Mouse (Mus musculus) Patski (cell line): ENCODE measurements around the gene Ism2. TPM values are rescaled to one million over a fixed set of nuclear protein-coding genes. Genes with fewer than 3 reads are reported as not detected.
A peak's percentile ranks its signal among the peaks of the same experiment; 100 is the strongest.

Experiments
- ATAC-seq: fragments of 100-300 bp; one replicate; pipeline ENCODE4 v1.8.0; 2021
- CTCF ChIA-PET: fragments of 350-600 bp; sonication (Branson Sonifier 250); formaldehyde crosslinking; loops from one replicate; lab custom pipeline; 2022; ENCODE audit warnings: inconsistent platforms; lab: Charles Lee
- POLR2A ChIA-PET: fragments of 350-600 bp; sonication (Branson Sonifier 250); formaldehyde crosslinking; loops from one replicate; lab custom pipeline; 2022; ENCODE audit warnings: antibody characterized with exemption, inconsistent platforms; lab: Charles Lee
- DNase-seq: peaks from one replicate; pipeline ENCODE4 v3.0.0-alpha.2; 2011; ENCODE audit warnings: low read depth, low spot score
- H3K27me3 ChIP-seq: fragments of 371-371 bp; one replicate; pipeline ENCODE4 v1.5.1; 2021
- CTCF ChIP-seq: fragments of 100-300 bp; IDR thresholded peaks from one replicate; pipeline ENCODE4 v1.5.1; 2021
- in situ Hi-C: fragments of 300-500 bp; cut with MboI; formaldehyde crosslinking; loops from 3 replicates; pipeline ENCODE4 v1.11.1; 2018; ENCODE audit warnings: low pct_unique_long_range_greater_than_20kb, mixed read lengths
- polyA plus RNA-seq: library from polyadenylated mRNA; unstranded; gene quantifications from one replicate; pipeline ENCODE4 v1.2.3, GENCODE M21; 2021

Ism2 gene
- 0.27 TPM for polyA plus RNA-seq

DNA sequence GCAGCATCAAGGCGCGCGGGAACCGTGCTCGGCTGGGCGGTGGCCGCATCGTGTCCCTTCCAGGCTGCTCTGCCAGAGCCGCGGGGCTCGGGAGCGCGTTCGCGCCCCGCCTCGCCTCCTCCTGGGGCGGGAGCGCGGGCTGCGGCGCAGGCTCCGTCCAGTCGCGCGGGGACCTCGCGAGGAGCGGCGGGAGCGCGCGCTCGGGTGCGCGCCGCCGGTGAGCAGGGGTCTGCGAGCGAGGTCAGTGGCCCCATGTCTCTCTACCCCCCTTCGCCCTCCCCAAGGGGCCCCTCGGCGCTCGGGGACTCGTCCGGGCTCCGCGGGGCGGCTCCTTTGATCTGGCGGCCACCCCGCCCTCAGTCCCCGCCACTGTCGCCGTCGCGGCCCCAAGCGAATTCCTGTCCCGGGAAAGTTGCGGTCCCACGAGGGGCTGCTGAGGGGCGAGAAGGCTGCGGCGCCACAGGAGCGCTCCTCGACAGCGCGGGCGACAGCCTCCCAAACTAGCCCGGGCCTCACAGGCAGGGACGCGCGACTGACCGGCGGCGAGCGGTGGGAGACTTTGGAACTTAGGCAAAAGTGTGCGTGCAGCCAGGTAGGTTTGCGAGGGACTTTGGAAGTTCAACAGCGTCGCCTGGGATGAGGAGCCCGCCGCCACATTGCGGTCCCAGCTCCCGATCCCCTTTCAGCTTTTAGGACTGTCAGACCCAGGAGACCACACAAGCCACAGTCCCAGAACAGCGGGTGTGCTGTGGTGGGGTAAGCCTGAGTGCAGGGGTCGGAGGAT lies at the start of gene Ism2:
Gene Ism2 (minus strand): TSS at position 49 of the 784 bp plus-strand sequence.
- ChIA-PET CTCF (no interaction called here), POLR2A (no interaction called here)
- peak; percentile 56 for ATAC-seq
- DNase-seq: no peak
- peaks cover 4% of the 10 kb centered on the region for H3K27me3 ChIP-seq
- in situ Hi-C loops: no loop called here
- TF ChIP-seq CTCF: no peak

DNA sequence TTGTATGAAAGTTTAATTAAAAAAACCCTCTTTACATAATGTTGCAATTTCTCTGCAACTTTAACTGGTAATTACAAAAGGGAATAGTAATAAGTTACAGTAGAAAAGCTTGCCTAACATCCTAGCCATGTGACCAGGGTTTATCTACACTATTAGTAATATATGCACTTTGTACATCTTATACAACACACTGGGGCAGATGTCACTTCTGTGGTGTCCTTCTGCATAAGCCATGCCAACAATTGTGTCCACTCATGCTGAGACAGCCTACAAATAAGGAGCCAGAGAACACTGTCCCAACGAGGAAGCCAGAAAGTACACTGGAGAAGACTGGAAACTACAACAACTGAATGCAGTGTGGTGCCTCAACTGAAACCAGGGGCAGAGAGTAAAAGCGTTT lies 48.5 kb upstream of the Ism2 start:
- TF ChIP-seq CTCF: no peak
- CTCF ChIA-PET: interaction anchor here (1.2 kb wide), 2 partner anchors 17 to 63 kb away, joined by 3 read pairs; no protein-coding TSS in a partner anchor
- POLR2A ChIA-PET: no interaction called here
- no peak for DNase-seq
- in situ Hi-C loops: no loop called here
- ATAC-seq: no peak
- H3K27me3 ChIP-seq: no peaks in the 10 kb centered on the region

DNA sequence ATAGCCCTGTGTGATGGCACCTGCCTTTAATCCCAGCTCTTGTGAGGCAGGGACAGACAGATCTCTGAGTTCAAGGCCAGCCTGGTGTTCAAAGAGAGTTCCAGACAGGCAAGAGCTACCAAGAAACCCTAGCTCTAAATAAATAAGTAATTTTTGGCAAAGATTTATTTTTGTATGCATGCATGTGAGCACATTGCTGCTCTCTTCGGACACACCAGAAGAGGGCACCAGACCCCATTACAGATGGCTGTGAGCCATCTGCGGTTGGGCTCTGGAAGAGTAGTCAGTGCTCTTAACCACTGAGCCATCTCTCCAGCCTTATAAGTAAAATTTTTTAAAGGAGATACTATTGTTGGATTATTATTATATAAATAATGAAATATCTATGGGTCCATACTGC lies 48.0 kb upstream of the Ism2 start:
- in situ Hi-C loops: no loop called here
- peak; percentile 53 for TF ChIP-seq CTCF
- CTCF ChIA-PET: interaction anchor here (0.7 to 1.5 kb wide), 4 partner anchors 18 to 64 kb away, joined by 3 read pairs; no protein-coding TSS in a partner anchor
- DNase-seq: no peak
- POLR2A ChIA-PET: no interaction called here
- no peak for ATAC-seq
- no peaks in the 10 kb centered on the region for H3K27me3 ChIP-seq

- ATAC-seq (no peak), DNase-seq (no peak)
- ChIA-PET CTCF (interaction anchor here (1.2 kb wide), 1 partner anchor 9 kb away, joined by 4 read pairs; no protein-coding TSS in a partner anchor), POLR2A (interaction anchor here (0.6 kb wide), 1 partner anchor 76 kb away, joined by 3 read pairs; no protein-coding TSS in a partner anchor)
- in situ Hi-C loops: no loop called here
- no peaks in the 10 kb centered on the region for H3K27me3 ChIP-seq
- no peak for TF ChIP-seq CTCF
Observed at GRCm38 (mm10) chr12:87343084-87343605, 43.6 kb upstream of the Ism2 start.

- ATAC-seq (no peak), DNase-seq (no peak)
- ChIA-PET CTCF (no interaction called here), POLR2A (no interaction called here)
- H3K27me3 ChIP-seq: no peaks in the 10 kb centered on the region
- in situ Hi-C loops: no loop called here
- no peak for TF ChIP-seq CTCF
Observed at GRCm38 (mm10) chr12:87338082-87338481, 38.6 kb upstream of the Ism2 start.

DNA sequence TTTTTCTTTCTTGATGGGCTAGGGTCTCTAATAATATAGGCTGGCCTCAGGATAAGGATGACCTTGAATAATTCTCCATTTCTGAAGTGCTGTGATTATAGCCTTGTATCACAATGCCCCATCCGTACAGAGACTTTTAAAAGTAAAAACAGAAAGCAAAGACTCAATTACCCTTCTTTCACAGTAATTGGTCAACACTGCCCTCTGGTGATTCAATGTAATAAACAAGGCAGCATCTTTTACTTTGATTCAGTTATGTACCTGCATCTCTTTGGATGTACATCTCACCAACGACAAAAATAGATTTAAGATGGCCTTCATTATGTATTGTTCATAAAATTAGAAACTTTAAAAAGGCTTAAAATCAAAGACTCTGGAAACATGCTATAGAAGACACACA lies 35.4 kb upstream of the Ism2 start:
- ChIA-PET CTCF (interaction anchor here (1.5 kb wide), 1 partner anchor 23 kb away, joined by 3 read pairs; no protein-coding TSS in a partner anchor), POLR2A (no interaction called here)
- in situ Hi-C loops: no loop called here
- no peak for ATAC-seq
- no peak for DNase-seq
- no peaks in the 10 kb centered on the region for H3K27me3 ChIP-seq
- peak; percentile 39 for TF ChIP-seq CTCF

DNA sequence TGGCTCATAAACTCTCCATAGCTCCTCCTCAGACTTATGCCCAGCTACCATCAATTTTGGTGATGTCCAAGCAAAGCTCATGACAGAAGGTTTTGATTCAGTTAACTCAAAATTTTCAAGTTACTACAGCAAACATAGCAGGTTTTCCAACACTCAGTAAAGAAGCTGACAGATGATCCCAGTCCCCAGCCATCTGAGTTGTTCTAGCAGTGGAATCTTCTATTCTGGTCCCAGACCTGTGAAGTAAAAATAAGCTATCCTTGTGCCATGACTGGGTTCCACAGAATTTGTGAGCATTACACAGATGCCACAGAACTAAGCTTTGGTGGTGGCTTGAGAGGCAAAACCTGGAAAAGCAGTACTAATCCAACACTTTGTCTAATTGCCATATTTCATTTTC lies 34.3 kb upstream of the Ism2 start:
- POLR2A ChIA-PET: interaction anchor here (1.0 kb wide), 1 partner anchor 13 kb away, joined by 3 read pairs; no protein-coding TSS in a partner anchor
- DNase-seq (no peak), ATAC-seq (no peak)
- no peak for TF ChIP-seq CTCF
- no peaks in the 10 kb centered on the region for H3K27me3 ChIP-seq
- CTCF ChIA-PET: interaction anchor here (1.7 kb wide), 1 partner anchor 65 kb away, joined by 4 read pairs; no protein-coding TSS in a partner anchor
- in situ Hi-C loops: no loop called here

- H3K27me3 ChIP-seq: no peaks in the 10 kb centered on the region
- DNase-seq: no peak
- TF ChIP-seq CTCF: no peak
- in situ Hi-C loops: no loop called here
- CTCF ChIA-PET: no interaction called here
- POLR2A ChIA-PET: no interaction called here
- ATAC-seq: no peak
Observed at GRCm38 (mm10) chr12:87332511-87332910, 33.0 kb upstream of the Ism2 start.

GRCm38 (mm10) chr12:87331908-87332307 lies 32.4 kb upstream of the Ism2 start:
- H3K27me3 ChIP-seq: no peaks in the 10 kb centered on the region
- no peak for TF ChIP-seq CTCF
- in situ Hi-C loops: no loop called here
- no peak for DNase-seq
- ATAC-seq: no peak
- ChIA-PET POLR2A (no interaction called here), CTCF (no interaction called here)

- in situ Hi-C loops: no loop called here
- TF ChIP-seq CTCF: no peak
- ATAC-seq (no peak), DNase-seq (no peak)
- CTCF ChIA-PET: interaction anchor here (1.6 kb wide), 1 partner anchor 14 kb away, joined by 3 read pairs; no protein-coding TSS in a partner anchor
- POLR2A ChIA-PET: no interaction called here
- no peaks in the 10 kb centered on the region for H3K27me3 ChIP-seq
Observed at GRCm38 (mm10) chr12:87331053-87331456, 31.6 kb upstream of the Ism2 start.

- ATAC-seq: no peak
- H3K27me3 ChIP-seq: no peaks in the 10 kb centered on the region
- in situ Hi-C loops: no loop called here
- ChIA-PET POLR2A (no interaction called here), CTCF (interaction anchor here (1.5 to 1.6 kb wide), 2 partner anchors 11 to 13 kb away, joined by 3 to 5 read pairs; no protein-coding TSS in a partner anchor)
- no peak for TF ChIP-seq CTCF
- no peak for DNase-seq
Observed at GRCm38 (mm10) chr12:87330213-87330612, 30.7 kb upstream of the Ism2 start.
